Mouse (Mus musculus): ENCODE results near the gene Smc2.
"Not testable (repeated sequence)": the region's sequence is repeated elsewhere in the genome, so short reads cannot be mapped to it uniquely, and the experiment has no call there.

The Smc2 gene

GRCm38 (mm10) chr4:52438886-52439664 is at the start of gene Smc2:
TSS of gene Smc2 (plus strand) at chr4:52439243.
- in situ Hi-C loops (cut with MboI), result loop anchor here (25.0 kb wide), 1 partner anchor 573 kb away; the partner anchor contains the start of gene Nipsnap3b

GRCm38 (mm10) chr4:52411587-52411986 is 27.5 kb upstream of the Smc2 start:
- in situ Hi-C loops (cut with MboI), result no loop called here

- in situ Hi-C loops (cut with MboI), result no loop called here
Measured at GRCm38 (mm10) chr4:52423653-52424052, 15.4 kb upstream of the Smc2 start.

- in situ Hi-C loops (cut with MboI), result loop anchor here (25.0 kb wide), 1 partner anchor 583 kb away; the partner anchor contains the start of gene Nipsnap3b
Measured at GRCm38 (mm10) chr4:52429310-52430198, 9.5 kb upstream of the Smc2 start.

DNA sequence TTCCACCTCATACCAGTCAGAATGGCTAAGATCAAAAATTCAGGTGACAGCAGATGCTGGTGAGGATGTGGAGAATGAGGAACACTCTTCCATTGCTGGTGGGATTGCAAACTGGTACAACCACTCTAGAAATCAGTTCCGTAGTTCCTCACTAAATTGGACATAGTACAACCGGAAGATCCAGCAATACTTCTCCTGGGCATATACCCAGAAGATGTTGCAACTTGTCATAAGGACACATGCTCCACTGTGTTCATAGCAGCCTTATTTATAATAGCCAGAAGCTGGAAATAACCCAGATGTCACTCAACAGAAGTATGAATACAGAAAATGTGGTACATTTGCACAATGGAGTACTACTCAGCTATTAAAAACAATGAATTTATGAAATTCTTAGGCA is 3.5 kb upstream of the Smc2 start:
- in situ Hi-C loops (cut with MboI), result loop anchor here (25.0 kb wide), 1 partner anchor 577 kb away; the partner anchor contains the start of gene Nipsnap3b

GRCm38 (mm10) chr4:52438371-52438885 is 615 bp upstream of the Smc2 start:
- in situ Hi-C loops (cut with MboI), result loop anchor here (25.0 kb wide), 1 partner anchor 574 kb away; the partner anchor contains the start of gene Nipsnap3b

DNA sequence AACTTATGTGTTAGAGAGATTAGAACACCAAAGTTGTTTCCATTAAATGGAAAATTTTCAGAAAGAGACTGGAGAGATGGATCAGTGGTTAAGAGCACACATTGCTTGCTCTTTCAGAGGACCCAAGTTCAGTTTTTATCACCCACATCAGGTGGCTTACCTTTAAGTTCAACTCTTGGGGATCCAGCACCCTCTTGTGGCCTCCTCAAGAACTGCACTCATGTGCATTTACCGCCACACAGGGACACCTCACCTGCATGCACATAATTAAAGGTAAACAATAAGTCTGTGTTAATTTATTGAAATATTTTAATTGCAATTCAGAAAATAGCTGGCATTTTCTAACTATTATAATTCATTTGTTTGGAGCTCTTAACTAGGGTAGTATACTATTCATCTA is 20.7 kb downstream of the Smc2 start:
- in situ Hi-C loops (cut with MboI), result no loop called here

- in situ Hi-C loops (cut with MboI), result no loop called here
Measured at GRCm38 (mm10) chr4:52461321-52461720, 22.3 kb downstream of the Smc2 start.

DNA sequence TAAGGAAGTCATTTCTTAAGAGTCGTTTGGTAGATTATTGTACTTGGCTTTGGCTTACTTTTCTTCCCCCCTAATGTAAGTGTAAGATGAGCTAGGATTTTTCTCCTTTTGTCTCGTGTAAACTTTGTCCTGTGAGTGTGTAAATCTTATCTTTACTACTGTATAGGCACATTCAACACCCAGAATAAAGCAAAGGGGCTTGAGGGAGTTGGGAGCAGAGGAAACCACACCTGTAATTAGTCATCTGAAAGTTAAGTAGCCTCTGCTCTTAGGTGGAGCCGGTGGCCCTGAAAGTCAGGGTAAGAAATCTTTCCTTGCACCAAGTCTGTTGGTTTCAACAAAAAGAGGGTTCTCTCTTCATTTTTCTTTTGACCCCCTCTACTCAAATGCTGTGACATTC is 34.4 kb downstream of the Smc2 start:
- in situ Hi-C loops (cut with MboI), result no loop called here

GRCm38 (mm10) chr4:52487486-52487885 is 48.4 kb downstream of the Smc2 start:
- in situ Hi-C loops (cut with MboI), result no loop called here

DNA sequence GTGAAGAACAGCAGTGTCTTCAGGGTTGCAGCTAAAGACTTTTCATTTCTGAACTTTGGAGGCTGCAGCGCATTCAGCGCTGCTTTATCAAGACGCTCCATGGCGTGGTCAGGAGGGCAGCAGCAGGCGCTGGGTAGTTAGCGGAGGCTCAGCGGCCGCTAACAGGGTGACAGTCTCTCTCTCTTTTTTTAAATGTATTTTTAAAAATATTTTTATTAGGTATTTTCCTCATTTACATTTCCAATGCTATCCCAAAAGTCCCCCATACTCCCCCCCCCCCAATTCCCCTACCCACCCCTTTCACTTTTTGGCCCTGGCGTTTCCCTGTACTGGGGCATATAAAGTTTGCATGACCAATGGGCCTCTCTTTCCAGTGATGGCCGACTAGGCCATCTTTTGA is 58.1 kb downstream of the Smc2 start, which contains the start of gene Vma21-ps:
Vma21-ps (minus strand) TSS at position 101 of the 400 bp plus-strand sequence.
- in situ Hi-C loops (cut with MboI), result not testable (repeated sequence)

DNA sequence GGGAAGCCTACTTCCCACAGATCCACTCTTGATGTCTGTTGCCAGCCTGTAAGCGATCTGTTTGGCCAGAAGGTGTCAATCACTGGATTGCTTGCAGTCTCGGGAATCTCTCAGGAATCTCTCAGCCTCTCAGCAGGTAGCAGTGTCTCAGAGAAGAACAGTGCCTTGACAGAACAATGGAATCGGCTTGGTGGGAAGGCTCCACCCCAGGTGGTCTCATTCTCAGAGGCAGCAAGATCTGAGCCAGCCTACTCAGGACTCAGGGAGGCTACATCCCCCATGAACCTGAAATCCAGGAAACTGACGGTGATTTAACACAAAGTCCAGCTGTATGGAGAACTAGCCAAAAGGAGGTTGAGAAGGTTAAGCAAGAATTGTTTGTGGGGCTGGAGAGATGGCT is 78.5 kb downstream of the Smc2 start:
- in situ Hi-C loops (cut with MboI), result no loop called here

DNA sequence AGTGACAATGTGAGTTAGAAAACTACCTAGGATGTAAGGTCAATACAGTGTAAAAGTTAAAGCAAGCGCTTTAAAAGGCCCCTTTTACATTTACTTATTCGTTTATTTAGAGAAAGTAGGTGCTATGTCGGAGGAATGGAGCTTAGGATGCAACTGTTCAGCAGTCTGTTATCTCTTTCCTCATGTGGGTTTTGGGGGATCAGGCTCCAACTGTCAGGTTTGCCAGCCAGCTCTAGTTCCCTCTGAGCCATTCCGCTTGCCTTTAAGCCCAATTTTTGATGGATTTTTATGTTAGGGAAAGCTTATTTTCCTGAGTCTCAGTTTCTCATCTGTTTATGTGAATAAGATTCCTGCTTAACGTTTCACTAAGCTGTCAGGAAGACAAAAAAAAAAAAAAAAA is 80.3 kb downstream of the Smc2 start:
- in situ Hi-C loops (cut with MboI), result no loop called here

DNA sequence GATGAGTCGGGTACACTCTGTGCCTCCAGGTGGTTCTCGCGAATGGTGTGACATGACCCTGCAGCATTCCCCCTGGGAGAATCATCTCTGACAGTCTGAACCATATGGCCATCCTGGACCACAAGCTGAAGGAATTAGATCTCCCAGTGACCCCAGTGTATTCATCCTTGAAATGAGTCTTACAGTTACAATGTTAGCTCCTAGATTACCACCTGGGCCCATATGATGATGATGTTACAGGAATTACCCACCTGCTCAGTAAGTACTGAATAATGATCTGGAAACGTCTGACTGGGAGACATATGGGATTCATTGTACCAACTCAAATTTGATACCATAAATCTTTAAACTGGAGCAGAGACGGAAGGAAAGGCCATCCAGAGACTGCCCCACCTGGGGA is 87.4 kb downstream of the Smc2 start:
- in situ Hi-C loops (cut with MboI), result no loop called here

DNA sequence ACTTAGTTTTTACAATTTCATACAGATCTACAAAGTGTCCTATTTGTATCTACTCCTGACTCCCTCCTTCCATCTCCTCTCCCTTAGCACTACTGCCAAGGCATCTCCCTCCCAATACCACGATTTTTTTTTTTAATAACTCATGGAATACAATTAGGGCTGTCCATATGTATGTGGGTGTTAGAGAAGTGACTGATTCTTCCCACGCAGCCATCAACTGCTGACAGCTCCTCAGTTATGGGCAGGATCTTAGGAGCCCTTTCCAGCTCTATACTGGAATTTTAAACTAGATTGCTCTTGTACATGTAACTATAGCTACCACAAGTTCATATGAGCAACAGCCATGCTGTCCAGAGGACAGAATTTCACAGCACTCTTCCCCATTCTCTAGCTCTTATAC is 91.6 kb downstream of the Smc2 start:
- in situ Hi-C loops (cut with MboI), result no loop called here

Measured in mature B cell (primary cell).